Mouse (Mus musculus): ENCODE data around the gene Tmem45b. TPM values are rescaled to one million over a fixed set of nuclear protein-coding genes. Genes with fewer than 3 reads are reported as not detected.

Gene Tmem45b
- polyA plus RNA-seq, 1 experiment from 2014 or later, result 0.20 TPM

GRCm38 (mm10) chr9:31437861-31438260 lies 26.4 kb downstream of the Tmem45b start:
- no peak overlapping the region for H3K4me2 ChIP-seq
- no peak overlapping the region for H3K4me3 ChIP-seq (replicated peaks)
- no peak for ATAC-seq (ENCODE audit: low FRiP score)
- H3K27me3 ChIP-seq (replicated peaks), result no peaks in the 10 kb centered on the region
- WGBS, result 88% methylated on average over 7 of the region's 7 CpGs
- no peak overlapping the region for H3K9ac ChIP-seq (replicated peaks)
- no peak overlapping the region for H3K27ac ChIP-seq (replicated peaks)
- no peaks in the 10 kb centered on the region for H3K9me3 ChIP-seq (replicated peaks)
- H3K36me3 ChIP-seq, result no peaks in the 10 kb centered on the region
- no peaks in the 10 kb centered on the region for H3K4me1 ChIP-seq

DNA sequence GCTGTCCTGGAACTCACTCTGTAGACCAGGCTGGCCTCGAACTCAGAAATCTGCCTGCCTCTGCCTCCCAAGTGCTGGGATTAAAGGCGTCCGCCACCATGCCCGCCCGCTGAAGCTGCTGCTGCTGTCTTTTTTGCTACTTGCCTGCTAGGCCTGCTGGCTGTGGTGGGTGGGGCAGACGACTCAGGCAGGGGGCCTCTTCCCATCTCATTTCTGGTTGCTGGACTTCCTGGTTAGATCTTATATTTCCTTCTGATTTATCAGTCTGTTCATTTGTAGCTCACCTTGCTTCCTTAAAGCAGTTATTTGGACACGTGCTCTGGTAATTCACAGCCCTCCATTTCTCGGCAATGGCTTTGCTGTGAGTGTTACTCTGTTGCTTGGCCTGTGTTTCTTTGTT lies 28.8 kb downstream of the Tmem45b start:
- WGBS, result 91% methylated on average over 8 of the region's 8 CpGs
- Histone ChIP-seq H3K4me2 (no peak overlapping the region), H3K9ac (replicated peaks) (no peak overlapping the region), H3K4me3 (replicated peaks) (no peak overlapping the region), H3K4me1 (no peaks in the 10 kb centered on the region), H3K27me3 (replicated peaks) (no peaks in the 10 kb centered on the region), H3K36me3 (no peaks in the 10 kb centered on the region), H3K9me3 (replicated peaks) (no peaks in the 10 kb centered on the region), H3K27ac (replicated peaks) (no peak overlapping the region)
- no peak for ATAC-seq (ENCODE audit: low FRiP score)

- Histone ChIP-seq H3K9me3 (replicated peaks) (no peaks in the 10 kb centered on the region), H3K4me1 (no peaks in the 10 kb centered on the region), H3K4me3 (replicated peaks) (no peak overlapping the region), H3K9ac (replicated peaks) (no peak overlapping the region), H3K27ac (replicated peaks) (no peak overlapping the region), H3K4me2 (no peak overlapping the region), H3K36me3 (no peaks in the 10 kb centered on the region), H3K27me3 (replicated peaks) (no peaks in the 10 kb centered on the region)
- no peak for ATAC-seq (ENCODE audit: low FRiP score)
- 86% methylated on average over 3 of the region's 3 CpGs for WGBS
Measured at GRCm38 (mm10) chr9:31433431-31433830, 30.8 kb downstream of the Tmem45b start.

DNA sequence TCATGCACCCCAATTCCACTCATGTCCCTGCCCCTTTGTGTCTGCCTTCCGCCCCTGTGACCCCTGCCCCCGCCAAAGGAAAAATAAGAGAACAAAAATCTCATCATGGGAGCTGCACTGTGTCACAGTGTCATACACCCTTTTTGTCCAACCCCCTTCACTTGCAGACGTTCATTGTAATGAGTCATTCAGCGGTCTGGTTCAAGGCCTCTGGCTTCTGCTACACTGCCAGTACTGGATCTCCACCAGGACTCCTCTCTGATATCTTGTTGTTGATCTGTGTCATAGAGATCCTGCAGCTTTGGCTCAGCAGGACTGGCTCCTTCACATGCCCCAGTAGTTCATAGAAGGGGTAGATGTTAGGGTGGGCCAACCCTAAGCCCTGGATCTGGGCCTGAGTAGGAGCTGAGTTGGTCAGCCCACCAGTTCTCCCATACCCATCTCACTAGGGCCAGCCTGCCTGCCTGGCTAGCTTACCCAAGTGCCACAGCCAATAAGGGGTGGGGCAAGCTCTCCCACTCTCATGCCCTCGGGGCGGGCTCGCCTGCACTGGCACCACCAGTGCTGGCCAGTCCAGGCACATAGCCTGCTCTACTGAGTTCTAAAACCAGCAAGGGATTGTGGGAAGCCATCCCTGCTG lies 31.8 kb downstream of the Tmem45b start:
- ATAC-seq (ENCODE audit: low FRiP score), result no peak
- Histone ChIP-seq H3K4me3 (replicated peaks) (no peak overlapping the region), H3K4me1 (no peaks in the 10 kb centered on the region), H3K9ac (replicated peaks) (no peak overlapping the region), H3K4me2 (no peak overlapping the region), H3K27ac (replicated peaks) (no peak overlapping the region), H3K36me3 (no peaks in the 10 kb centered on the region), H3K9me3 (replicated peaks) (no peaks in the 10 kb centered on the region), H3K27me3 (replicated peaks) (no peaks in the 10 kb centered on the region)
- WGBS, result 83% methylated on average over 7 of the region's 7 CpGs

DNA sequence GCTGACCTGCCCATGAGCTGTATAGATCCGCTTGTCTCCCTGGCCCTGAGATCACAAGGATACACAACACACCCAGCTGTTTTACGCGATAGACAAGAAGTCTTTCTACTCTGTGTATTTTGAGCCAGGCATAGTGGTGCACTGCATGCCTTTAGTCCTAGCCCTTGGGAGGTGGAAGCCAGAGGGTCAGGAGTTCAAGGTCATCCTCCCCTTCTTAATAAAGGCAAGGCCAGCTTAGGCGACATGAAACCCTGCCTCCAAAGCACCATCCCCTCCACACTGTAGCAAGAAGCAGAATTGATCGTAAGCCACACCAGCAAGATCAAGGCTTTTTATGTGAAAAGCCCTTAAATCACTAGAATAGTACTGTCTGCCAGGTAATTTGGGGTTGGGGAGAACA lies 32.5 kb downstream of the Tmem45b start:
- 85% methylated on average over 5 of the region's 5 CpGs for WGBS
- Histone ChIP-seq H3K4me2 (no peak overlapping the region), H3K4me1 (no peaks in the 10 kb centered on the region), H3K4me3 (replicated peaks) (no peak overlapping the region), H3K27me3 (replicated peaks) (no peaks in the 10 kb centered on the region), H3K36me3 (no peaks in the 10 kb centered on the region), H3K9ac (replicated peaks) (no peak overlapping the region), H3K27ac (replicated peaks) (no peak overlapping the region), H3K9me3 (replicated peaks) (no peaks in the 10 kb centered on the region)
- ATAC-seq (ENCODE audit: low FRiP score), result no peak

DNA sequence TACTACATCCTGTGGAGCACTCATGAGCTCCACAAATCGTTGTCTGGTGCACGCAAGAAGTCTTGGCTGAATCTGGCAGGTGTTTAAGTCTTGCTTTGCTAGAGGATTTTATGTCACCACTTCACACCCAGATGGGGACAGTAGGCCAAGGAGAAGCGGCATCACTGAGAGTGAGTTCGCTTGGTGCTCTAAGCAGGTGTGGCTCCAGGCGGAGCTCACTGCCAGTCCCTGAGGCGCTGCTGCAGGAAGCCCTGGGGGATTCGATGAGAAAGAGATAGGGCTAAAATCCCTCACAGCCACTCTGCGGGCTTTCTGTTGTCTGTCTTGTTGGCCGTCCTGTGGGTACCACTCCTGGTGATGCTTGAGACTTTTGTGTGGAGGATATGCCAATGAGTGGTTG lies 34.3 kb downstream of the Tmem45b start:
- no peaks in the 10 kb centered on the region for H3K9me3 ChIP-seq (replicated peaks)
- H3K9ac ChIP-seq (replicated peaks), result no peak overlapping the region
- H3K36me3 ChIP-seq, result no peaks in the 10 kb centered on the region
- no peak for ATAC-seq (ENCODE audit: low FRiP score)
- 83% methylated on average over 9 of the region's 9 CpGs for WGBS
- no peak overlapping the region for H3K4me2 ChIP-seq
- no peaks in the 10 kb centered on the region for H3K27me3 ChIP-seq (replicated peaks)
- H3K4me3 ChIP-seq (replicated peaks), result no peak overlapping the region
- H3K27ac ChIP-seq (replicated peaks), result no peak overlapping the region
- no peaks in the 10 kb centered on the region for H3K4me1 ChIP-seq

GRCm38 (mm10) chr9:31428971-31429370 lies 35.3 kb downstream of the Tmem45b start:
- Histone ChIP-seq H3K4me2 (no peak overlapping the region), H3K36me3 (0 out of 2 replicates have a peak, but pooled peaks cover 6% of the 10 kb centered on the region), H3K9me3 (replicated peaks) (no peaks in the 10 kb centered on the region), H3K27ac (replicated peaks) (no peak overlapping the region), H3K4me1 (no peaks in the 10 kb centered on the region), H3K4me3 (replicated peaks) (no peak overlapping the region), H3K27me3 (replicated peaks) (no peaks in the 10 kb centered on the region), H3K9ac (replicated peaks) (no peak overlapping the region)
- WGBS, result 91% methylated on average over 7 of the region's 7 CpGs
- ATAC-seq (ENCODE audit: low FRiP score), result no peak

DNA sequence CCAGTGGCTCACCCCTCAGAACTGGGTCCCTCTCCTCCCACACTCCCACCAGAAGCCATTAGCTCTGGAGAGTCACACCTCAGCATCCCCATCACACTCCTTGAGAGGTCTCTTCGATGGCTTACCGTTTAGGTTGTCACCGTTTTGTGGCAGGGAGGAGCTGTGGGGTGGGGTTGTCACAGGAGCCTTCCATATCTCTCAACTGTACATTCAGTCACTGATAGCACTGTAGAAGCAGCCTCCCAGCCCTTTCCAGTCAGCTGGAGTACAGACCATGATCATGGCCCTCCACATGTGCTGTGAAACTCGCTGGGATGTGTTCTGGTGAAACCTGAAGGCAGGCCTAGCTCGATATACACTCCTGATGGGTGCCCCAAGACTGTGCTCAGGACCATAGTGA lies 42.1 kb downstream of the Tmem45b start:
- Histone ChIP-seq H3K9me3 (replicated peaks) (no peaks in the 10 kb centered on the region), H3K36me3 (peaks cover 64% of the 10 kb centered on the region), H3K27ac (replicated peaks) (no peak overlapping the region), H3K27me3 (replicated peaks) (no peaks in the 10 kb centered on the region), H3K4me3 (replicated peaks) (no peak overlapping the region), H3K4me2 (no peak overlapping the region), H3K4me1 (no peaks in the 10 kb centered on the region), H3K9ac (replicated peaks) (no peak overlapping the region)
- WGBS, result 92% methylated on average over 5 of the region's 5 CpGs
- ATAC-seq (ENCODE audit: low FRiP score), result no peak

DNA sequence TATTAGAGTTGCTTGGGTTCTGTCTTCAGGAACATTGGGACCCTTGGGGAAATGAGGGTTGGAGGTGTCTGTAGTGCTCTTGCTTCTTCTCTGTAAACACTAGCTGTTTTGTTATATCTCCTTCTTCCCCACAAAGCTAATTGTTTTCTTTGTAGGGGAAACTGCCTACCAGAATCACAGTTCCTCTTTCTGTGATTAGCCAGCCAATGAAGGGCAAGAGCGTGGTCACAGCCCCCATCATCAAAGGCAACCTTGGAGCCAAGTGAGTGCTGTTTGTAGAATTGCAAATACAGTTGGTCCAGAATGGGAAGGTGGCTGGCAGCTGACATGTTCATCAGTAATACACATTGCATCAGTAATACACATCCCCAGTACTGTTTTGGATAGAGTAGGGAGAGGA lies 45.4 kb downstream of the Tmem45b start:
- H3K36me3 ChIP-seq, result peaks cover 85% of the 10 kb centered on the region
- H3K27me3 ChIP-seq (replicated peaks), result no peaks in the 10 kb centered on the region
- H3K9ac ChIP-seq (replicated peaks), result no peak overlapping the region
- H3K9me3 ChIP-seq (replicated peaks), result no peaks in the 10 kb centered on the region
- H3K27ac ChIP-seq (replicated peaks), result no peak overlapping the region
- ATAC-seq (ENCODE audit: low FRiP score), result no peak
- no peaks in the 10 kb centered on the region for H3K4me1 ChIP-seq
- no peak overlapping the region for H3K4me2 ChIP-seq
- 91% methylated on average over 1 of the region's 1 CpGs for WGBS
- no peak overlapping the region for H3K4me3 ChIP-seq (replicated peaks)

DNA sequence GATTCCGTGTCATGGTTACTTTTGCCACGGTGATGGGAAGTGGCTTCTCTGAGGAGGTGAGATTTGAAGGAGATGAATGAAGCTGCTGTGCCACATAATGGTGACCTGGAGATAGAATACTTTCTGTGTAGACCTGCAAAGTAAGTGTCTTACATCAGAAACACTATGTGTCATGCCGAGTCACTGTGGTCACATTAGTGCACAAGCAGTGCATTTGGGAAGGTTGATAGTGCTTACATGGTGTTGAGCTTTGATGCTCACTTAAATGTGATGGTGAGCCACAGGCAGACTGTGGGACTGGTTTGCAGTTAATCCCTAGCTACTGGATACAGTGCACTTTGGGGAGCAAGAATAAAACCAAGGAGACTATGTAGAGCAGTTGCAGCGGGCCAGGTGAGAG lies 52.1 kb downstream of the Tmem45b start:
- 93% methylated on average over 4 of the region's 4 CpGs for WGBS
- H3K4me3 ChIP-seq (replicated peaks), result no peak overlapping the region
- H3K4me2 ChIP-seq, result no peak overlapping the region
- no peaks in the 10 kb centered on the region for H3K4me1 ChIP-seq
- no peak for ATAC-seq (ENCODE audit: low FRiP score)
- no peaks in the 10 kb centered on the region for H3K9me3 ChIP-seq (replicated peaks)
- H3K27me3 ChIP-seq (replicated peaks), result no peaks in the 10 kb centered on the region
- no peak overlapping the region for H3K9ac ChIP-seq (replicated peaks)
- peaks cover 89% of the 10 kb centered on the region for H3K36me3 ChIP-seq
- no peak overlapping the region for H3K27ac ChIP-seq (replicated peaks)

- no peaks in the 10 kb centered on the region for H3K27me3 ChIP-seq (replicated peaks)
- no peak for ATAC-seq (ENCODE audit: low FRiP score)
- H3K4me3 ChIP-seq (replicated peaks), result no peak overlapping the region
- H3K9ac ChIP-seq (replicated peaks), result no peak overlapping the region
- 71% methylated on average over 6 of the region's 6 CpGs for WGBS
- H3K4me1 ChIP-seq, result no peaks in the 10 kb centered on the region
- H3K36me3 ChIP-seq, result peaks cover 87% of the 10 kb centered on the region
- H3K4me2 ChIP-seq, result no peak overlapping the region
- no peak overlapping the region for H3K27ac ChIP-seq (replicated peaks)
- no peaks in the 10 kb centered on the region for H3K9me3 ChIP-seq (replicated peaks)
Measured at GRCm38 (mm10) chr9:31405217-31405616, 59.0 kb downstream of the Tmem45b start.

- no peak overlapping the region for H3K27ac ChIP-seq (replicated peaks)
- peaks cover 87% of the 10 kb centered on the region for H3K36me3 ChIP-seq
- 87% methylated on average over 2 of the region's 2 CpGs for WGBS
- no peaks in the 10 kb centered on the region for H3K9me3 ChIP-seq (replicated peaks)
- no peak overlapping the region for H3K4me3 ChIP-seq (replicated peaks)
- no peak overlapping the region for H3K4me2 ChIP-seq
- H3K27me3 ChIP-seq (replicated peaks), result no peaks in the 10 kb centered on the region
- ATAC-seq (ENCODE audit: low FRiP score), result no peak
- no peaks in the 10 kb centered on the region for H3K4me1 ChIP-seq
- no peak overlapping the region for H3K9ac ChIP-seq (replicated peaks)
Measured at GRCm38 (mm10) chr9:31404311-31404710, 60.0 kb downstream of the Tmem45b start.

GRCm38 (mm10) chr9:31400441-31400840 lies 63.8 kb downstream of the Tmem45b start:
- WGBS, result 57% methylated on average over 4 of the region's 4 CpGs
- Histone ChIP-seq H3K27me3 (replicated peaks) (no peaks in the 10 kb centered on the region), H3K9me3 (replicated peaks) (no peaks in the 10 kb centered on the region), H3K4me1 (no peaks in the 10 kb centered on the region), H3K9ac (replicated peaks) (no peak overlapping the region), H3K4me3 (replicated peaks) (no peak overlapping the region), H3K36me3 (peaks cover 93% of the 10 kb centered on the region), H3K27ac (replicated peaks) (no peak overlapping the region), H3K4me2 (no peak overlapping the region)
- ATAC-seq (ENCODE audit: low FRiP score), result no peak
